Mouse (Mus musculus) hindbrain, embryonic 11.5 days (tissue): ENCODE results near the gene Dner. TPM values are rescaled to one million over a fixed set of nuclear protein-coding genes. Genes with fewer than 3 reads are reported as not detected.

ENCODE experiments used
- ATAC-seq: fragments of 200-750 bp; cut with Nextera tagmentation; 2 replicates; pipeline ENCODE4 v1.8.0; 2017; ENCODE audit warnings: mild to moderate bottlenecking, moderate TSS enrichment, moderate library complexity; ENCODE audit not compliant: low FRiP score
- DNase-seq: peaks from one replicate; pipeline ENCODE4 v3.0.0-alpha.2; 2015; ENCODE audit warnings: low spot score
- H3K27ac ChIP-seq: fragments of 300-500 bp; sonication (generic); 2 replicates; pipeline ENCODE4 v1.5.1; 2014; ENCODE audit warnings: mild to moderate bottlenecking, low read depth, low read length
- H3K27me3 ChIP-seq: fragments of 300-500 bp; sonication (generic); 2 replicates; pipeline ENCODE4 v1.6.1; 2014; ENCODE audit warnings: mild to moderate bottlenecking, low read length, moderate library complexity, mixed read lengths; ENCODE audit not compliant: control insufficient read depth, insufficient read depth
- H3K36me3 ChIP-seq: fragments of 300-500 bp; sonication (generic); 2 replicates; pipeline ENCODE4 v1.6.1; 2014; ENCODE audit warnings: mild to moderate bottlenecking, low read length, moderate library complexity, mixed read lengths; ENCODE audit not compliant: control insufficient read depth, insufficient read depth
- H3K4me1 ChIP-seq: fragments of 300-500 bp; sonication (generic); replicated peaks from 2 replicates; pipeline ENCODE4 v1.6.1; 2014; ENCODE audit warnings: low read length, mixed read lengths; ENCODE audit not compliant: control insufficient read depth, insufficient read depth
- H3K4me2 ChIP-seq: fragments of 300-500 bp; sonication (generic); replicated peaks from 2 replicates; pipeline ENCODE4 v1.6.1; 2014; ENCODE audit warnings: mild to moderate bottlenecking, low read depth, low read length
- H3K4me3 ChIP-seq: fragments of 300-500 bp; sonication (generic); 2 replicates; pipeline ENCODE4 v1.5.1; 2014; ENCODE audit warnings: low read depth, low read length
- H3K9ac ChIP-seq: fragments of 300-500 bp; sonication (generic); 2 replicates; pipeline ENCODE4 v1.6.1; 2014; ENCODE audit warnings: low read depth, low read length
- H3K9me3 ChIP-seq: fragments of 300-500 bp; sonication (generic); 2 replicates; pipeline ENCODE4 v1.6.1; 2016; ENCODE audit warnings: low read length; ENCODE audit not compliant: control insufficient read depth
- whole genome bisulfite sequencing: fragments of 180-500 bp; shearing (Covaris S2); extraction: QIAGEN DNeasy Blood & Tissue Kit; methylation state at CpG from one replicate; pipeline ENCODE4 v1.1.7; 2014; 5-methylcytosine and 5-hydroxymethylcytosine counted together
- polyA plus RNA-seq: library from polyadenylated mRNA; unstranded; fragments of >200 nt; fragmentation: Nextera tagmentation; extraction: Ambion mirVana; gene quantifications from 2 replicates; pipeline ENCODE4 v1.2.1, GENCODE M21; 2014

Gene Dner
- polyA plus RNA-seq, 1 experiment from 2014 or later = 44.7 TPM

GRCm38 (mm10) chr1:84500673-84501072 is 195.3 kb downstream of the Dner start:
- Histone ChIP-seq H3K27me3 (no peaks in the 10 kb centered on the region), H3K9ac (no peak overlapping the region), H3K4me2 (no peak overlapping the region), H3K4me3 (no peak overlapping the region), H3K4me1 (no peaks in the 10 kb centered on the region), H3K27ac (no peak overlapping the region), H3K9me3 (no peaks in the 10 kb centered on the region), H3K36me3 (no peaks in the 10 kb centered on the region)
- DNase-seq (no peak), ATAC-seq (no peak)
- 94% methylated on average over 3 of the region's 3 CpGs for WGBS

GRCm38 (mm10) chr1:84491732-84492131 is 204.3 kb downstream of the Dner start:
- no peak for DNase-seq
- no peak overlapping the region for H3K27ac ChIP-seq
- H3K9ac ChIP-seq = no peak overlapping the region
- H3K4me3 ChIP-seq = no peak overlapping the region
- no peak for ATAC-seq
- H3K36me3 ChIP-seq = no peaks in the 10 kb centered on the region
- H3K4me1 ChIP-seq = no peaks in the 10 kb centered on the region
- WGBS = 94% methylated on average over 6 of the region's 6 CpGs
- H3K27me3 ChIP-seq = no peaks in the 10 kb centered on the region
- H3K9me3 ChIP-seq = no peaks in the 10 kb centered on the region
- no peak overlapping the region for H3K4me2 ChIP-seq

GRCm38 (mm10) chr1:84488546-84488945 is 207.5 kb downstream of the Dner start:
- Histone ChIP-seq H3K4me1 (no peaks in the 10 kb centered on the region), H3K4me3 (no peak overlapping the region), H3K36me3 (no peaks in the 10 kb centered on the region), H3K9me3 (no peaks in the 10 kb centered on the region), H3K4me2 (no peak overlapping the region), H3K27ac (no peak overlapping the region), H3K9ac (no peak overlapping the region), H3K27me3 (no peaks in the 10 kb centered on the region)
- no peak for DNase-seq
- 90% methylated on average over 1 of the region's 1 CpGs for WGBS
- no peak for ATAC-seq

GRCm38 (mm10) chr1:84485066-84485465 is 211.0 kb downstream of the Dner start:
- H3K27ac ChIP-seq = no peak overlapping the region
- no peaks in the 10 kb centered on the region for H3K27me3 ChIP-seq
- no peaks in the 10 kb centered on the region for H3K36me3 ChIP-seq
- no peak for DNase-seq
- no peaks in the 10 kb centered on the region for H3K9me3 ChIP-seq
- no peak overlapping the region for H3K4me3 ChIP-seq
- ATAC-seq = no peak
- H3K4me1 ChIP-seq = no peaks in the 10 kb centered on the region
- no peak overlapping the region for H3K4me2 ChIP-seq
- no peak overlapping the region for H3K9ac ChIP-seq

- Histone ChIP-seq H3K36me3 (no peaks in the 10 kb centered on the region), H3K4me3 (no peak overlapping the region), H3K4me2 (no peak overlapping the region), H3K9me3 (no peaks in the 10 kb centered on the region), H3K27me3 (no peaks in the 10 kb centered on the region), H3K27ac (no peak overlapping the region), H3K4me1 (no peaks in the 10 kb centered on the region), H3K9ac (no peak overlapping the region)
- WGBS = 90% methylated on average over 3 of the region's 3 CpGs
- DNase-seq (no peak), ATAC-seq (no peak)
Measured at GRCm38 (mm10) chr1:84484577-84484976, 211.4 kb downstream of the Dner start.

GRCm38 (mm10) chr1:84479976-84480375 is 216.0 kb downstream of the Dner start:
- DNase-seq (no peak), ATAC-seq (no peak)
- H3K4me2 ChIP-seq = no peak overlapping the region
- WGBS = 87% methylated on average over 8 of the region's 8 CpGs
- no peak overlapping the region for H3K27ac ChIP-seq
- H3K27me3 ChIP-seq = no peaks in the 10 kb centered on the region
- H3K9ac ChIP-seq = no peak overlapping the region
- no peak overlapping the region for H3K4me3 ChIP-seq
- H3K4me1 ChIP-seq = no peaks in the 10 kb centered on the region
- H3K36me3 ChIP-seq = no peaks in the 10 kb centered on the region
- H3K9me3 ChIP-seq = no peaks in the 10 kb centered on the region

- Histone ChIP-seq H3K27me3 (no peaks in the 10 kb centered on the region), H3K9me3 (no peaks in the 10 kb centered on the region), H3K9ac (no peak overlapping the region), H3K27ac (no peak overlapping the region), H3K4me3 (no peak overlapping the region), H3K4me1 (no peaks in the 10 kb centered on the region), H3K4me2 (no peak overlapping the region), H3K36me3 (no peaks in the 10 kb centered on the region)
- ATAC-seq (no peak), DNase-seq (no peak)
- 87% methylated on average over 3 of the region's 3 CpGs for WGBS
Measured at GRCm38 (mm10) chr1:84474274-84474673, 221.7 kb downstream of the Dner start.

GRCm38 (mm10) chr1:84472260-84472659 is 223.8 kb downstream of the Dner start:
- 86% methylated on average over 2 of the region's 2 CpGs for WGBS
- no peak overlapping the region for H3K4me3 ChIP-seq
- no peaks in the 10 kb centered on the region for H3K36me3 ChIP-seq
- H3K27ac ChIP-seq = no peak overlapping the region
- ATAC-seq = no peak
- DNase-seq = no peak
- H3K4me1 ChIP-seq = no peaks in the 10 kb centered on the region
- no peak overlapping the region for H3K9ac ChIP-seq
- H3K4me2 ChIP-seq = no peak overlapping the region
- no peaks in the 10 kb centered on the region for H3K27me3 ChIP-seq
- no peaks in the 10 kb centered on the region for H3K9me3 ChIP-seq

GRCm38 (mm10) chr1:84470342-84470741 is 225.7 kb downstream of the Dner start:
- no peaks in the 10 kb centered on the region for H3K36me3 ChIP-seq
- DNase-seq (peak; percentile 24), ATAC-seq (no peak)

More at GRCm38 (mm10) chr1:84470342-84470741, 225.7 kb downstream of the Dner start:
- H3K27me3 ChIP-seq = no peaks in the 10 kb centered on the region
- H3K4me1 ChIP-seq = no peaks in the 10 kb centered on the region
- no peak overlapping the region for H3K4me2 ChIP-seq
- H3K9me3 ChIP-seq = no peaks in the 10 kb centered on the region
- H3K9ac ChIP-seq = no peak overlapping the region
- no peak overlapping the region for H3K27ac ChIP-seq
- no peak overlapping the region for H3K4me3 ChIP-seq
- WGBS = 72% methylated on average over 4 of the region's 4 CpGs
